Mouse (Mus musculus): ENCODE results near the gene Birc5.

- TF ChIP-seq CTCF (IDR thresholded peaks at IDR 0.05; ENCODE audit: control insufficient read depth, insufficient read depth, insufficient replicate concordance, low read depth, low read length) = no peak
- TF ChIP-seq POLR2A (IDR thresholded peaks at IDR 0.05; ENCODE audit: control insufficient read depth, low read depth, low read length) = no peak
These were observed 25.6 kb upstream of the Birc5 start for GRCm38 (mm10) chr11:117823411-117823810.

Data from testis, adult 2 months (tissue).